Mouse (Mus musculus) B cell, adult 2 months (primary cell): ENCODE data around the gene Cyp2d22.
"Not testable (repeated sequence)": the region's sequence is repeated elsewhere in the genome, so short reads cannot be mapped to it uniquely, and the experiment has no call there.

Source experiments
- DNase-seq, 2 experiments: peaks; one replicate each; pipeline ENCODE4 v3.0.0; 2022

Gene Cyp2d22

GRCm38 (mm10) chr15:82375855-82376254, 4.2 kb downstream of the Cyp2d22 start:
- no peak for DNase-seq

GRCm38 (mm10) chr15:82374437-82374836, 5.6 kb downstream of the Cyp2d22 start:
- no peak for DNase-seq

- DNase-seq: no peak
Measured at GRCm38 (mm10) chr15:82372991-82373390, 7.1 kb downstream of the Cyp2d22 start.

- DNase-seq: no peak
Measured at GRCm38 (mm10) chr15:82372446-82372845, 7.6 kb downstream of the Cyp2d22 start.

GRCm38 (mm10) chr15:82368851-82369250, 11.2 kb downstream of the Cyp2d22 start:
- no peak for DNase-seq

GRCm38 (mm10) chr15:82368146-82368545, 11.9 kb downstream of the Cyp2d22 start:
- DNase-seq: no peak

GRCm38 (mm10) chr15:82364561-82364960, 15.5 kb downstream of the Cyp2d22 start:
- not testable (repeated sequence) for DNase-seq

- DNase-seq: not testable (repeated sequence)
Measured at GRCm38 (mm10) chr15:82363801-82364200, 16.3 kb downstream of the Cyp2d22 start.

- no peak for DNase-seq
Measured at GRCm38 (mm10) chr15:82362234-82362633, 17.8 kb downstream of the Cyp2d22 start.

- no peak for DNase-seq
Measured at GRCm38 (mm10) chr15:82361459-82362018, 18.5 kb downstream of the Cyp2d22 start.

GRCm38 (mm10) chr15:82358431-82359260, 21.4 kb downstream of the Cyp2d22 start:
- DNase-seq: no peak

- DNase-seq: peak; percentile 97 to 98
Measured at GRCm38 (mm10) chr15:82354126-82354945, 25.7 kb downstream of the Cyp2d22 start, which contains the start of gene Ndufa6. Gene Ndufa6, minus strand, starts transcription at chr15:82354322.

GRCm38 (mm10) chr15:82353745-82354113, 26.3 kb downstream of the Cyp2d22 start:
- no peak for DNase-seq

- no peak for DNase-seq
Measured at GRCm38 (mm10) chr15:82353078-82353744, 26.8 kb downstream of the Cyp2d22 start.

- no peak for DNase-seq
Measured at GRCm38 (mm10) chr15:82351480-82351879, 28.6 kb downstream of the Cyp2d22 start.

- DNase-seq: no peak
Measured at GRCm38 (mm10) chr15:82350349-82350748, 29.7 kb downstream of the Cyp2d22 start.

GRCm38 (mm10) chr15:82348999-82349341, 31.1 kb downstream of the Cyp2d22 start:
- DNase-seq: no peak

- DNase-seq: no peak
Measured at GRCm38 (mm10) chr15:82348258-82348998, 31.6 kb downstream of the Cyp2d22 start.

- DNase-seq: no peak
Measured at GRCm38 (mm10) chr15:82347852-82348251, 32.2 kb downstream of the Cyp2d22 start.

- no peak for DNase-seq
Measured at GRCm38 (mm10) chr15:82347303-82347676, 32.8 kb downstream of the Cyp2d22 start.

GRCm38 (mm10) chr15:82346580-82347302, 33.3 kb downstream of the Cyp2d22 start:
- DNase-seq: no peak
